8 mouse cellular contexts compared by ENCODE assay signal in the genomic region with DNA sequence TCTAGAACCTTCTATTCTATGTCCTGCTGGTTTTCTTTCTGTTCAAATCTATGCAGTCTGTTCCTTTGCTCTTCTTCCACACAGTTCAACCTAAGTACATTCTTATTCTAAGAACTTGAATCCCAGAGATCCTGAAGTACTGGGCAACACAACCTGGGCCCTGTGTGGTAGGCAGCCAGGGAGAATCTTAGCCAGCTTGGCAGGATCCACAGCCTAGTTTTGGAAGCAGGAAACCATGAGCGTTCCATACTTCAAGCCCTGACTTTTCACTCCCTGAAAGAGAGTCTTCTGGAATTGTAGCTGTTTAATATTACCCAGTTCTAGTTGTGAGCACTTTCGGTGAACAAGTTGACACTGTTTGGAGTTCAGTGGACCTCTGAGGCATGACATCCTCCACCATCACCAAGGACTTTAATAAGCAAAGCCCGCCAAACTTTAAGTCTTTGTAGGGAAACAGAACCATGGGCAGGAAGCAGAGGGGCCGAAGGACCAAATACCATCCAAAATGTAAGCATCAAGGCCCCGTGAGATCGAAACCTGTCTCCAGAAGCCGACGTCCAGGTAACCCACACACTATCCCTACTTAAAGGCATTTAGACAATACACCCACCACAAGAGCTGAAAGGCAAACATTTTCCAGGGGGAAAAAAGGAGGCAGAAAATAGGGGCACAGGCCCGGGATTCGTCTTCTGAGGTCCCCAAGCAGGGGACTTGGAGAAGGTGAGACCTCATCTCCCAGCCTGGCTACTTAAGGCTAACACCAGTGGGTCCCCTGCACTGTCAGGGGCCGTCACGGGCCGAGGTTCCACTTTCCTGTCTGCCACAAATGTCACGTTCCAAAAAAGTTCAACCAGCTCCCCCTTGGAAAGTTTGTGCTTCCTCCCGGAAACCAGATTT. TPM values are rescaled to one million over a fixed set of nuclear protein-coding genes. Genes with fewer than 3 reads are reported as not detected.
A peak's percentile ranks its signal among the peaks of the same experiment; 100 is the strongest.
DNase-seq lines count a peak whose midpoint lies in the region; ATAC-seq and TF ChIP-seq lines count a peak whose summit lies in the region.

No protein-coding gene starts in this region.

- H3K9ac ChIP-seq in heart, embryonic 13.5 days = peak overlapping the region; percentile 97
- H3K9ac ChIP-seq in limb, embryonic 13.5 days = peak overlapping the region; percentile 99

- WGBS in heart, embryonic 13.5 days = 12% methylated on average over 15 of the region's 15 CpGs
- 3% methylated on average over 15 of the region's 15 CpGs for WGBS in limb, embryonic 13.5 days

- TF ChIP-seq CTCF in testis, adult 2 months (IDR thresholded peaks at IDR 0.05; ENCODE audit: control insufficient read depth, insufficient read depth, insufficient replicate concordance, low read depth, low read length) = no peak

- no peaks in the 10 kb centered on the region for H3K9me3 ChIP-seq in heart, embryonic 13.5 days
- H3K9me3 ChIP-seq in limb, embryonic 13.5 days = no peaks in the 10 kb centered on the region

- peak overlapping the region; percentile 89 for H3K4me2 ChIP-seq in heart, embryonic 13.5 days
- H3K4me2 ChIP-seq in limb, embryonic 13.5 days (replicated peaks) = peak overlapping the region; percentile 82

- DNase-seq in testis, postnatal 14 days (ENCODE audit: low spot score) = no peak
- DNase-seq in retina, postnatal 1 day = peak; percentile 15
- DNase-seq in thymus, postnatal 25 days = no peak
- DNase-seq in right cerebral cortex, adult 18-20 months = no peak
- DNase-seq in urinary bladder, postnatal 36 days (ENCODE audit: low spot score in 2 of 2) = no peak

- TF ChIP-seq POLR2A in testis, adult 2 months (IDR thresholded peaks at IDR 0.05; ENCODE audit: control insufficient read depth, low read depth, low read length) = no peak

- no peaks in the 10 kb centered on the region for H3K36me3 ChIP-seq in testis, adult 2 months (ENCODE audit: control insufficient read depth, insufficient read depth, low read length)
- no peaks in the 10 kb centered on the region for H3K36me3 ChIP-seq in heart, embryonic 13.5 days
- no peaks in the 10 kb centered on the region for H3K36me3 ChIP-seq in limb, embryonic 13.5 days

- H3K27ac ChIP-seq in testis, adult 2 months (ENCODE audit: control insufficient read depth, insufficient read depth, low read depth, low read length) = no peak overlapping the region
- H3K27ac ChIP-seq in heart, embryonic 13.5 days (replicated peaks) = peak overlapping the region; percentile 92
- peak overlapping the region; percentile 96 for H3K27ac ChIP-seq in limb, embryonic 13.5 days

- H3K4me1 ChIP-seq in testis, adult 2 months (ENCODE audit: control insufficient read depth, insufficient read depth, low read length) = peaks cover 10% of the 10 kb centered on the region
- peaks cover 65% of the 10 kb centered on the region for H3K4me1 ChIP-seq in heart, embryonic 13.5 days
- H3K4me1 ChIP-seq in limb, embryonic 13.5 days = peaks cover 54% of the 10 kb centered on the region

- H3K27me3 ChIP-seq in testis, adult 2 months (ENCODE audit: control insufficient read depth, insufficient read depth, low read length) = no peaks in the 10 kb centered on the region
- H3K27me3 ChIP-seq in heart, embryonic 13.5 days (replicated peaks) = no peaks in the 10 kb centered on the region
- no peaks in the 10 kb centered on the region for H3K27me3 ChIP-seq in limb, embryonic 13.5 days

- ATAC-seq in heart, embryonic 13.5 days (ENCODE audit: extremely low read depth, insufficient number of reproducible peaks, low FRiP score, low TSS enrichment) = no peak
- no peak for ATAC-seq in limb, embryonic 13.5 days (ENCODE audit: low FRiP score, low read depth)

- H3K4me3 ChIP-seq in testis, adult 2 months (ENCODE audit: control insufficient read depth, low read depth, low read length) = peak overlapping the region; percentile 69
- peak overlapping the region; percentile 88 for H3K4me3 ChIP-seq in heart, embryonic 13.5 days
- peak overlapping the region; percentile 93 for H3K4me3 ChIP-seq in limb, embryonic 13.5 days

RNA-seq across cellular contexts. Expression of a gene that starts 31.3 kb away (rescaled TPM):
- 43.2 and 54.9 TPM in 2 replicates for polyA plus RNA-seq in testis, adult 2 months (2012; rRNA removed)
- polyA plus RNA-seq in heart, embryonic 13.5 days (2015; fragmentation: Nextera tagmentation; extraction: Ambion mirVana) = 15.3 and 15.7 TPM in 2 replicates
- 33.3 and 35.3 TPM in 2 replicates for polyA plus RNA-seq in limb, embryonic 13.5 days (2015; fragmentation: Nextera tagmentation; extraction: Ambion mirVana)
